Mouse (Mus musculus): ENCODE data around the gene Bcl2l1. TPM values are rescaled to one million over a fixed set of nuclear protein-coding genes. Genes with fewer than 3 reads are reported as not detected.
A peak's percentile ranks its signal among the peaks of the same experiment; 100 is the strongest.

The Bcl2l1 gene
- polyA plus RNA-seq, 1 experiment from 2014 or later = 195 TPM

GRCm38 (mm10) chr2:152821023-152821422 lies 10.5 kb downstream of the Bcl2l1 start:
- 66% methylated on average over 5 of the region's 5 CpGs for WGBS
- H3K27ac ChIP-seq = peak overlapping the region; percentile 44; the same call in 1 of the 2 replicates

GRCm38 (mm10) chr2:152820369-152820768 lies 11.2 kb downstream of the Bcl2l1 start:
- Histone ChIP-seq H3K4me3 (no peak overlapping the region), H3K27ac (peak overlapping the region; percentile 44; the same call in 1 of the 2 replicates), H3K27me3 (replicated peaks) (no peaks in the 10 kb centered on the region), H3K4me2 (no peak overlapping the region), H3K36me3 (replicated peaks) (peaks cover 10% of the 10 kb centered on the region; the same call in 1 of the 2 replicates), H3K4me1 (peaks cover 65% of the 10 kb centered on the region), H3K9me3 (no peaks in the 10 kb centered on the region), H3K9ac (no peak overlapping the region)
- WGBS = 7% methylated on average over 2 of the region's 2 CpGs
- ATAC-seq (replicated peaks) = 0 out of 2 replicates have a peak, but pooled peaks have one; percentile 35

More at GRCm38 (mm10) chr2:152821023-152821422, 10.5 kb downstream of the Bcl2l1 start:
- H3K27me3 ChIP-seq (replicated peaks) = no peaks in the 10 kb centered on the region
- H3K36me3 ChIP-seq (replicated peaks) = peaks cover 10% of the 10 kb centered on the region; the same call in 1 of the 2 replicates
- H3K9ac ChIP-seq = no peak overlapping the region
- no peak overlapping the region for H3K4me3 ChIP-seq
- ATAC-seq (replicated peaks) = no peak
- H3K4me1 ChIP-seq = peaks cover 72% of the 10 kb centered on the region
- H3K4me2 ChIP-seq = no peak overlapping the region
- no peaks in the 10 kb centered on the region for H3K9me3 ChIP-seq

GRCm38 (mm10) chr2:152819926-152820325 lies 11.6 kb downstream of the Bcl2l1 start:
- H3K27ac ChIP-seq = peak overlapping the region; percentile 22; the same call in 1 of the 2 replicates
- WGBS = 60% methylated on average over 4 of the region's 4 CpGs
- no peaks in the 10 kb centered on the region for H3K9me3 ChIP-seq
- H3K4me1 ChIP-seq = peaks cover 61% of the 10 kb centered on the region
- 0 out of 2 replicates have a peak, but pooled peaks have one; percentile 9 for ATAC-seq (replicated peaks)
- no peak overlapping the region for H3K4me2 ChIP-seq
- peaks cover 10% of the 10 kb centered on the region; the same call in 1 of the 2 replicates for H3K36me3 ChIP-seq (replicated peaks)
- no peak overlapping the region for H3K9ac ChIP-seq
- no peaks in the 10 kb centered on the region for H3K27me3 ChIP-seq (replicated peaks)
- no peak overlapping the region for H3K4me3 ChIP-seq

- WGBS = 97% methylated on average over 3 of the region's 3 CpGs
- H3K27ac ChIP-seq = no peak overlapping the region
These were observed 12.4 kb downstream of the Bcl2l1 start for GRCm38 (mm10) chr2:152819097-152819624.

GRCm38 (mm10) chr2:152818679-152819078 lies 12.8 kb downstream of the Bcl2l1 start:
- H3K4me2 ChIP-seq = no peak overlapping the region
- no peaks in the 10 kb centered on the region for H3K27me3 ChIP-seq (replicated peaks)
- 53% methylated on average over 5 of the region's 5 CpGs for WGBS
- ATAC-seq (replicated peaks) = no peak
- no peak overlapping the region for H3K4me3 ChIP-seq
- H3K9me3 ChIP-seq = no peaks in the 10 kb centered on the region
- no peak overlapping the region for H3K9ac ChIP-seq
- H3K4me1 ChIP-seq = peaks cover 50% of the 10 kb centered on the region
- H3K36me3 ChIP-seq (replicated peaks) = peaks cover 10% of the 10 kb centered on the region; the same call in 1 of the 2 replicates
- H3K27ac ChIP-seq = no peak overlapping the region

More at GRCm38 (mm10) chr2:152819097-152819624, 12.4 kb downstream of the Bcl2l1 start:
- ATAC-seq (replicated peaks) = no peak
- Histone ChIP-seq H3K36me3 (replicated peaks) (peaks cover 10% of the 10 kb centered on the region; the same call in 1 of the 2 replicates), H3K4me1 (peaks cover 55% of the 10 kb centered on the region), H3K4me2 (no peak overlapping the region), H3K9me3 (no peaks in the 10 kb centered on the region), H3K4me3 (no peak overlapping the region), H3K27me3 (replicated peaks) (no peaks in the 10 kb centered on the region), H3K9ac (no peak overlapping the region)

- Histone ChIP-seq H3K9me3 (no peaks in the 10 kb centered on the region), H3K27ac (no peak overlapping the region), H3K27me3 (replicated peaks) (no peaks in the 10 kb centered on the region), H3K4me2 (no peak overlapping the region), H3K4me3 (no peak overlapping the region), H3K36me3 (replicated peaks) (peaks cover 10% of the 10 kb centered on the region; the same call in 1 of the 2 replicates), H3K4me1 (peaks cover 49% of the 10 kb centered on the region), H3K9ac (no peak overlapping the region)
- 59% methylated on average over 6 of the region's 6 CpGs for WGBS
- peak; percentile 49 for ATAC-seq (replicated peaks)
These were observed 13.8 kb downstream of the Bcl2l1 start for GRCm38 (mm10) chr2:152817596-152818291.

- Histone ChIP-seq H3K27me3 (replicated peaks) (no peaks in the 10 kb centered on the region), H3K27ac (no peak overlapping the region), H3K9ac (no peak overlapping the region), H3K9me3 (no peaks in the 10 kb centered on the region), H3K36me3 (replicated peaks) (peaks cover 10% of the 10 kb centered on the region; the same call in 1 of the 2 replicates), H3K4me1 (peaks cover 45% of the 10 kb centered on the region), H3K4me3 (no peak overlapping the region), H3K4me2 (no peak overlapping the region)
- 86% methylated on average over 3 of the region's 3 CpGs for WGBS
- ATAC-seq (replicated peaks) = no peak
These were observed 14.7 kb downstream of the Bcl2l1 start for GRCm38 (mm10) chr2:152816657-152817348.

- Histone ChIP-seq H3K27me3 (replicated peaks) (no peaks in the 10 kb centered on the region), H3K4me2 (no peak overlapping the region), H3K9ac (no peak overlapping the region), H3K27ac (no peak overlapping the region), H3K9me3 (no peaks in the 10 kb centered on the region), H3K36me3 (replicated peaks) (peaks cover 10% of the 10 kb centered on the region; the same call in 1 of the 2 replicates), H3K4me3 (no peak overlapping the region), H3K4me1 (peaks cover 40% of the 10 kb centered on the region)
- WGBS = 78% methylated on average over 7 of the region's 7 CpGs
- no peak for ATAC-seq (replicated peaks)
These were observed 15.5 kb downstream of the Bcl2l1 start for GRCm38 (mm10) chr2:152815879-152816656.

GRCm38 (mm10) chr2:152814213-152814874 lies 17.2 kb downstream of the Bcl2l1 start:
- Histone ChIP-seq H3K27me3 (replicated peaks) (no peaks in the 10 kb centered on the region), H3K4me1 (peaks cover 23% of the 10 kb centered on the region), H3K9ac (no peak overlapping the region), H3K4me2 (no peak overlapping the region), H3K4me3 (no peak overlapping the region), H3K27ac (no peak overlapping the region), H3K9me3 (no peaks in the 10 kb centered on the region), H3K36me3 (replicated peaks) (peaks cover 5% of the 10 kb centered on the region; the same call in 1 of the 2 replicates)
- WGBS = 87% methylated on average over 6 of the region's 6 CpGs
- no peak for ATAC-seq (replicated peaks)

GRCm38 (mm10) chr2:152813232-152813631 lies 18.3 kb downstream of the Bcl2l1 start:
- H3K4me3 ChIP-seq = no peak overlapping the region
- no peaks in the 10 kb centered on the region for H3K36me3 ChIP-seq (replicated peaks)
- WGBS = 91% methylated on average over 1 of the region's 1 CpGs
- H3K9me3 ChIP-seq = no peaks in the 10 kb centered on the region
- peaks cover 18% of the 10 kb centered on the region for H3K4me1 ChIP-seq
- ATAC-seq (replicated peaks) = no peak
- no peaks in the 10 kb centered on the region for H3K27me3 ChIP-seq (replicated peaks)
- H3K9ac ChIP-seq = no peak overlapping the region
- H3K27ac ChIP-seq = no peak overlapping the region
- no peak overlapping the region for H3K4me2 ChIP-seq
